Mouse (Mus musculus): ENCODE measurements around the gene Drosha. TPM values are rescaled to one million over a fixed set of nuclear protein-coding genes. Genes with fewer than 3 reads are reported as not detected.
A peak's percentile ranks its signal among the peaks of the same experiment; 100 is the strongest.

Gene Drosha
- polyA plus RNA-seq, 1 experiment from 2014 or later: 60.7 TPM

DNA sequence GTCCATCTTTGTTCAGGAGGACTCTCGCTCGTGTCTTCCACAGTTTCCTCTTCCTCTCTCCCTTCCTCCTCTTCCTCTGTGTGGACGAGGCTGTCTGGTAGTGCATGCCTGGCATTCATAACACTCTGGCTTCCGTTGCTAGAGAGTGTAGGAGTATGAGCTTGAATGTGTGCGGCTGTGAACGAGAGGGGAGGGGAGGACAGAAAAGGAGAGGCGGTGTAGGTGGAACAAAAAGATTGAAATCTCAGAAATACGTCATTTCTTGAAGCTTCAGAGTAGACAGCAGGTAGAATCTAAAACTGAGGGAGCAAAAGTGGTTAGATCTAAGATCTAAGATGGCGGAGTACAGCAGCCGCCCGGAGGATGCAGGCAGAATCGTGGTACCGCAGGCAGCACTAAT is 70.8 kb downstream of the Drosha start:
- Histone ChIP-seq H3K9ac (no peak overlapping the region), H3K9me3 (no peaks in the 10 kb centered on the region), H3K27ac (no peak overlapping the region), H3K36me3 (peaks cover 75% of the 10 kb centered on the region), H3K4me1 (no peaks in the 10 kb centered on the region), H3K27me3 (no peaks in the 10 kb centered on the region), H3K4me2 (replicated peaks) (no peak overlapping the region), H3K4me3 (no peak overlapping the region)
- 93% methylated on average over 13 of the region's 13 CpGs for WGBS
- no peak for ATAC-seq (ENCODE audit: insufficient number of reproducible peaks, insufficient read depth, low FRiP score, low TSS enrichment)

DNA sequence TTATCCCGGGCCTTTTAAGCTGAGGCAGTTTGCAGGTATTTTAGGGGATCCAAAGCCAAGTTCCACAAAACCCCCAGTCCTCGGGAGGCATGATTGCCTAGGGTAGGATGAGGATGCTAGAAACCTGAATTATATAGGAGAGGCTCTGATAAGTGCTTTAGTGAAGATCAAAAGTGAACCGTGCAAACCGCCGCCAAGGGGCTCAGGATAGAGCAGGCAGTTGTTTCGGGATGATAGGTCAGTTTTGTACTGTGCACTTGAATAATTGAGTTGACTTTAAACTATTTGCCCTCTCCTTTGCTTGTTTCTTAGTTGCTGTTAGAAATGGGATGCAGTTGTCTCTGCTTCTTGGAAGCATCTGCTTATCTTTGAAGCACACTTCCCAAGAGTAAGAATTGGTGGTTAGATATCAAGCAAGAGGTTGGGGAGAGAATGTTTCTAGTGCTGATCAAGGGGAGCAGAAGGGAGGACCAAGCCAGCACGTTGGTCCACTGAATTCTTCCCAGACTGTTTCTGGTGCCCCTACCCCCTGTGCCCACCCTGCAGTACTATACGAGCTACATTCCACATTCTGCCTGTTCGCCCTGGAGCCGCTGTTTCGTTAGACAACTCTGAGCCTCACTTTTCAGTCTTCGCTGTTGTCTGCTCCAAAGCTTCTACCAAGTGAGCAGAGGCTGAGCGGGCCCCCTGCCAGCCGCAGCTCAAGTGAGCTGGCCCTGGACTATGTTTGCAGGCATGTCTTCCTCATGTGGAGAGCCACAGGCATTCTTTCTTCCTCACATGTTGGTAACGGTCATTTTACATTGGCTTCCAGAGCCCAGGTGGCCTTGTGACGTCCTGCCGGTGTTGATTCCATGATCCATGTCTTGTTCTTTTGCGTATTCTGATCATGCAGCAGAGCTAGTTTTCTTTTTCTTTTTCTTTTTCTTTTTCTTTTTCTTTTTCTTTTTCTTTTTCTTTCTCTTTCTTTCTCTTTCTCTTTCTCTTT is 71.7 kb downstream of the Drosha start:
- no peak for ATAC-seq (ENCODE audit: insufficient number of reproducible peaks, insufficient read depth, low FRiP score, low TSS enrichment)
- Histone ChIP-seq H3K4me1 (no peaks in the 10 kb centered on the region), H3K36me3 (peaks cover 76% of the 10 kb centered on the region), H3K9ac (no peak overlapping the region), H3K4me2 (replicated peaks) (no peak overlapping the region), H3K27me3 (no peaks in the 10 kb centered on the region), H3K9me3 (no peaks in the 10 kb centered on the region), H3K4me3 (no peak overlapping the region), H3K27ac (no peak overlapping the region)
- WGBS: 93% methylated on average over 18 of the region's 18 CpGs

DNA sequence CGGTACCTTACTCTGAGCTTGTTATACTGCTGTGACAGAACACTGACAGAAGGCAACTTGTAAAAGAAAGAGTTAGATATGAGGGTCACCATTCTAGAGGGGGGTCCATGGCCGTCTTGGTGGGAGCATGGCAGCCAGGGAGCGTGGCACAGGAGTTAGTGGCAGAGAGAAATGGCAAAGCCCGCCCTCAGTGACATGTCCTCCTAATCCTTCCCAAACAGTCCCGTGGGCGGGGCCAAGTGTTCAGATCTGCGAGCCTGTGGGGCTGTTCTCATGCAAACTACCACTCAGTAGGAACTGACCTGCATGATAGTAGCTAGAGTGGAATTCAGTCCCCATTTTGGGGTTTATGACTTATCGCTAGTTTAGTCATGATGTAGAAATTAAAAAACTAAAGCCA is 73.2 kb downstream of the Drosha start:
- Histone ChIP-seq H3K27me3 (no peaks in the 10 kb centered on the region), H3K9me3 (no peaks in the 10 kb centered on the region), H3K27ac (no peak overlapping the region), H3K4me1 (no peaks in the 10 kb centered on the region), H3K4me3 (no peak overlapping the region), H3K36me3 (peaks cover 83% of the 10 kb centered on the region), H3K4me2 (replicated peaks) (no peak overlapping the region), H3K9ac (no peak overlapping the region)
- ATAC-seq (ENCODE audit: insufficient number of reproducible peaks, insufficient read depth, low FRiP score, low TSS enrichment): no peak
- 91% methylated on average over 8 of the region's 8 CpGs for WGBS

DNA sequence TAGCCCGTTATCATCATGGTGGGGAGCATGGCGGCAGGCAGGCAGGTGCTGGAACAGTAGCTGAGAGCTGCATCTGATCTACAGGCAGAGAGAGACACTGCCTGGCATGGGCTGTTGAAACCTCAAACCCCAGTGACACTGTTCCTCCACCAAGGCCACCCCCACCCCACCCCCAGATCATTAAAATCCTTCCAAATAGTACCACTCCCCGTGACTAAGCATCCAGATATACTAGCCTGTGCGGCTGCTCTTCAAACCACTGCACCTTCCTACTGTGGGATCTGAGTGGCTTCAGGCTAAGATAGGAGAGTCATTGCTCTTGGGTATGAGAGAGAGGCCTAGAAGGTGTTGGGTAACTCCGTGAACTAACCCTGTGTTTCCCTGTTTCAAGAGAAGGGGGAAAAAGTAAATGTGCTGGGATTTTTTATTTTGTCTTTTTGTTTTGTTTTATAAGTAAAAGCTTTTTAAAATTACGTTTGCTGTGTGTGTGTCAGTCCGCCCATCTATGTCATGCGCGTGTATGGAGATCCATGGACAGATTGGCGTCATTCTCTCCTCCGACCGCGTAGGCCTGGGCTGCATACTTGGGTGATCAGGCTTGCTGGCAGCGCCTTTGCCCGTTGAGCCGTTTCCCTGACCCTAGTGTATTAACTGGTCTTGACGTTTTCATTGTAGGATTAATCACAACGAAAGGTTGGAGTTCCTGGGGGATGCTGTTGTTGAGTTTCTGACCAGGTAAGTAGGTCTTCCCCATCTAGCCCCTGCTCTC is 76.0 kb downstream of the Drosha start:
- Histone ChIP-seq H3K36me3 (peaks cover 81% of the 10 kb centered on the region), H3K9me3 (no peaks in the 10 kb centered on the region), H3K4me2 (replicated peaks) (no peak overlapping the region), H3K27ac (no peak overlapping the region), H3K4me3 (no peak overlapping the region), H3K27me3 (no peaks in the 10 kb centered on the region), H3K9ac (no peak overlapping the region), H3K4me1 (no peaks in the 10 kb centered on the region)
- no peak for ATAC-seq (ENCODE audit: insufficient number of reproducible peaks, insufficient read depth, low FRiP score, low TSS enrichment)
- 90% methylated on average over 18 of the region's 18 CpGs for WGBS

DNA sequence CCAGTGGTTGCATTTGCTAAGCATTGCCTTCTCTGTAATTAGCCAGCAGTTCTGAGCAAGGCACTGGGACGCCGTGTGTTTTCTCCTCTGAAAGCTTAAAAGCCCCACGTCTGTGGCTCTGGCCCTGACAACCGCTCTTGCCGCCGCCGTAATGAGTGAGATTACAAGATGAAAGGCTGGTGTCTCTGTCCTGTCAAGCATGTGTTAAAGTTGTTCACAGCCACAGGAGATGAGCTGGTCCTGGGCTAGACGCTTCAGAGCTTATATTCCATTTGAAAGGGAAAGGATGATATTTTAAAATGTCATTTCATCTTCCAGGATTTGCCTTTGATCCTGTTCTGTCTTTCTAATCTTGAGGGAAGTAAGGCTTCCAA is 76.6 kb downstream of the Drosha start:
- peaks cover 78% of the 10 kb centered on the region for H3K36me3 ChIP-seq

DNA sequence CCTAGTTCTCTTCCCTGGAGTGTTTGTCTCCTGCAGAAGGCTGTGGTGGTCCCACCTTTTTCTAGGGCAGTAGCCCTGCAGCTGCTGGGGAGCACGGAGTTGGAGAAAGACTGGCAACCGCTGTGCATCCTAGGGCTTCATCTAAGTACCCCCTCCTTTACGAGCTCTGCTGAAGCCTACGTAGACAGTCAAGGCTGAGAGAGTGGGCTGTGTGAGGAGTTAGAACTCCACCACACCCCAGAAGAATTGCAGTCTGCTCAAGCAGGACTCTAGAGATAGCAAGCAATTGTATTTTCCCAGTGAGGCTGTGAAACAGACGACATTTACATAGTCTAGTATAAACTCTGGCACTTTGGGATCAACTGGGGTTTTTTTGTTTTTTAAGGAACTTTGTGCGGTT is 79.8 kb downstream of the Drosha start:
- no peak overlapping the region for H3K4me2 ChIP-seq (replicated peaks)
- no peak overlapping the region for H3K4me3 ChIP-seq
- peaks cover 62% of the 10 kb centered on the region for H3K36me3 ChIP-seq
- H3K9ac ChIP-seq: no peak overlapping the region
- peaks cover 4% of the 10 kb centered on the region; the same call in 1 of the 2 replicates for H3K4me1 ChIP-seq
- H3K27ac ChIP-seq: no peak overlapping the region
- H3K9me3 ChIP-seq: no peaks in the 10 kb centered on the region
- 88% methylated on average over 6 of the region's 6 CpGs for WGBS
- no peak for ATAC-seq (ENCODE audit: insufficient number of reproducible peaks, insufficient read depth, low FRiP score, low TSS enrichment)
- H3K27me3 ChIP-seq: no peaks in the 10 kb centered on the region

More for the DNA sequence above, 76.6 kb downstream of the Drosha start:
- H3K4me2 ChIP-seq (replicated peaks): no peak overlapping the region
- H3K4me3 ChIP-seq: no peak overlapping the region
- H3K9me3 ChIP-seq: no peaks in the 10 kb centered on the region
- H3K9ac ChIP-seq: no peak overlapping the region
- no peak overlapping the region for H3K27ac ChIP-seq
- WGBS: 88% methylated on average over 8 of the region's 8 CpGs
- H3K27me3 ChIP-seq: no peaks in the 10 kb centered on the region
- no peaks in the 10 kb centered on the region for H3K4me1 ChIP-seq
- ATAC-seq (ENCODE audit: insufficient number of reproducible peaks, insufficient read depth, low FRiP score, low TSS enrichment): no peak

DNA sequence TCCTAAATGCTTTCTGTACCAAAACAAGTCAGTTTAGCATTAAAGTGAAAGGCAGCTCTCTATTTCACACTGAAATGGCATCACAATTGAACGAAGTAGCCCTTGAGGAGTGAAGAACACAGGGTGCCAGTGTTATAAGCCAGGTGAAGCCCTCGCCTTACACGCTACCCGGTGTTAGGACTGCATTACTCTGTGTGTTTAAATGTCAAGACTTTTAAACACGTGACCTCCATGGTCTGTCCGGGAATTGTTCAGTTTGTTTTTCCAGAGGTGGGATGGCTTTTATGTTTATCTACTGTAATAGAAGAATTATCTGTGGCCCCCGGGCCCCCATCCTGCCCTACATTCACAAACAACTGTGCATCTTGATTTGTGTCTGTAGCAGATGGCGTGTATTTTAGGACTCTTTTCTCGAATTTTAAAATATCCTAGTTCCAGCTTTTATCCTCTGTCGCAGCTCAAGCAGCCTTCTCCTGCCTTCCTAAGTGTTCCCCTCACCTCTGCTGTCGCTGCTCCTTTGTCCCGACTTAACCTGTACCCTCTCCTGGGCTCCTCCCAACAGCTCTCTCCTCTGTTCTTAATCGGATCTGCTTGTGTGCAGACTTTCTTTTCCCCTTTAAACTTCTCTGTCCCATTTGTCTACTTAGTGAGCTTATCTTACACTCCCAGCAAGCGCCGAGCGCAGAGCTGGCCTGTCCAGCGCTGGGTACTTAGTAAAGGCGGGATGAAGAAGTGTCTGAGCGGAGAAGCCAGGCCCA is 83.5 kb downstream of the Drosha start:
- Histone ChIP-seq H3K4me3 (no peak overlapping the region), H3K36me3 (peaks cover 47% of the 10 kb centered on the region), H3K9ac (no peak overlapping the region), H3K4me2 (replicated peaks) (no peak overlapping the region), H3K9me3 (no peaks in the 10 kb centered on the region), H3K4me1 (peaks cover 4% of the 10 kb centered on the region; the same call in 1 of the 2 replicates), H3K27me3 (no peaks in the 10 kb centered on the region), H3K27ac (no peak overlapping the region)
- WGBS: 88% methylated on average over 19 of the region's 19 CpGs
- no peak for ATAC-seq (ENCODE audit: insufficient number of reproducible peaks, insufficient read depth, low FRiP score, low TSS enrichment)

DNA sequence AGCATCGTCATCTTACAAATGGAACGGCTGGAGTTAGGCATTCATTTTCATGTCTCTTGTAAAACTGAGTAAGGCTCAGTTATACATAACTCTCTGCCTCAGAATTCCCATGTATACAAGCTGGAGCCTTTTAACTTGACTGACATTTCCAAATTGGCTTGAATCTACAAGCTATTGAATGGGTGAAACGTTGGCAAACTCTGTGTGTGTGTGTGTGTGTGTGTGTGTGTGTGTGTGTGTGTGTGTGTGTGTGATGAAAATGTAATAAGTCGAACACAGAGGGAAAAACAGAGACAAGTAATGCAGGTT is 84.1 kb downstream of the Drosha start:
- H3K27me3 ChIP-seq: no peaks in the 10 kb centered on the region
- 89% methylated on average over 4 of the region's 4 CpGs for WGBS

DNA sequence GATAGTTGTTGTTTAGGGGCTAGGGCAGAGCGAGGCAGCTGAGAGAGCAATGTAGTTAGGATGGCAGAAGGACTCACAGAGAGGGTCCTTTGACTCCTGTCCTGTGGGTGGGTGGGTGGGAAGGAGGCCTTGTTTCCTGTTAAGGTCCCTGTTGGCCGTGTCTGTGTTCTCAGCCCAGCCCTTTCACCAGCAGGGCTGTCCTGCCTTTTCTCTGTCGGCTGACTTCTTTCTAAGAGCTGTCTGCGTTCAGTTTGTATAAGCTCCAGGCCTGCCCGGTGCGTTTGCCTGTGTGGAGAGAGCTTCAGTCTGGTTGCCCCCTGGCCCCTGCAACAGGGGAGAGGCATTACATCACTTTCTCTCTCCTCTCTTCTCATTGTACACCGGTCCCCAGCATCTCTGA is 84.6 kb downstream of the Drosha start:
- H3K36me3 ChIP-seq: peaks cover 47% of the 10 kb centered on the region
- WGBS: 64% methylated on average over 7 of the region's 7 CpGs
- H3K4me3 ChIP-seq: no peak overlapping the region

More for the DNA sequence above, 84.1 kb downstream of the Drosha start:
- H3K9me3 ChIP-seq: no peaks in the 10 kb centered on the region
- no peak overlapping the region for H3K9ac ChIP-seq
- no peak overlapping the region for H3K27ac ChIP-seq
- no peak for ATAC-seq (ENCODE audit: insufficient number of reproducible peaks, insufficient read depth, low FRiP score, low TSS enrichment)
- H3K4me1 ChIP-seq: peaks cover 4% of the 10 kb centered on the region; the same call in 1 of the 2 replicates
- H3K36me3 ChIP-seq: peaks cover 47% of the 10 kb centered on the region
- no peak overlapping the region for H3K4me2 ChIP-seq (replicated peaks)
- no peak overlapping the region for H3K4me3 ChIP-seq

DNA sequence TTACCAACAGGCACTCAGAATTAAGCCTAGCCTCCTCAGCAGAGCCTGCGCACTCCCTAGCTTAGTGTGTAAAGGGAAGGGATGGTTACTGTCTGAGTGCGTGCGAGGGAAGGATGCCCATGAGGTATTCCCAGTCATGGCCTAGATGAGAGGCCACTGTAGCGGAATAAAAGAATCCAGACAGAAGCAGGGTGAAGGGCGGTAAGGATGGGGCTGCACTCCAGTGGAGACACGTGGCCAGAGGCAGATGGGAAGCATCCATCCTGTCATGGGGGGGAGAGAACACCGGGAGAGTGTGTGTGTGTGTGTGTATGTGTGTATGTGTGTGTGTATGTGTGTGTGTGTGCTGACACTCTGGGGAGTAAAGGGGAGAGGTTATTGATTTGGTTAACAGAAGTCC is 86.5 kb downstream of the Drosha start:
- ATAC-seq (ENCODE audit: insufficient number of reproducible peaks, insufficient read depth, low FRiP score, low TSS enrichment): 0 out of 2 replicates have a peak, but pooled peaks have one; percentile 15
- no peak overlapping the region for H3K27ac ChIP-seq
- no peak overlapping the region for H3K9ac ChIP-seq
- H3K36me3 ChIP-seq: peaks cover 48% of the 10 kb centered on the region
- no peak overlapping the region for H3K4me2 ChIP-seq (replicated peaks)
- peaks cover 4% of the 10 kb centered on the region; the same call in 1 of the 2 replicates for H3K4me1 ChIP-seq
- no peaks in the 10 kb centered on the region for H3K9me3 ChIP-seq
- WGBS: 89% methylated on average over 7 of the region's 7 CpGs
- H3K4me3 ChIP-seq: no peak overlapping the region
- no peaks in the 10 kb centered on the region for H3K27me3 ChIP-seq

More for the DNA sequence above, 84.6 kb downstream of the Drosha start:
- Histone ChIP-seq H3K27ac (no peak overlapping the region), H3K9me3 (no peaks in the 10 kb centered on the region), H3K9ac (no peak overlapping the region), H3K4me2 (replicated peaks) (no peak overlapping the region), H3K27me3 (no peaks in the 10 kb centered on the region), H3K4me1 (peaks cover 4% of the 10 kb centered on the region; the same call in 1 of the 2 replicates)
- ATAC-seq (ENCODE audit: insufficient number of reproducible peaks, insufficient read depth, low FRiP score, low TSS enrichment): no peak

DNA sequence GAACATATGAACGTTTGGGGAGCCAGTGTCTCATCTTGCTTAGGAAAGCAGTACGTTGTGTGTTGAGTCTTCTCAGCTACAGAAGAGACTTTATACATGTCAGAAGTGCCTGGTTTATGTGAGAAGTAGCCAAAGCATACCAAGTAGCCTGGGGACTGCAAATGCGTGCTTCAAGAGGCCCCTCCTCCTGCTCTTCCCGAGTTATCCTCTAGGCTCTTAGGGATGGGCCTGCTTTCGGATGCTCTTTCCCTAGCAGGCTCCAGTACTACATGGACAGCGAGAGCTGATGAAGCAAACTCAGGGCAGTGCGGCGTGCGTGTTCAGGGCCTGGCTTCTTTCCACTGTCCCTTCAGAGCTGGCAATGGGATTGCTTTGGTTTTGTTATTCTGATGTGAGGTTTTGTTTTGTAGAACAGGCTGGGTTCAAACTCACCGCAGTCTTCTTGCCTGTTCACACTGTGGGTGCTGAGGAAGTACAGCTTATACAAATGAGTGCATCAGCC is 91.8 kb downstream of the Drosha start:
- Histone ChIP-seq H3K36me3 (peaks cover 74% of the 10 kb centered on the region), H3K4me2 (replicated peaks) (no peak overlapping the region), H3K4me3 (no peak overlapping the region), H3K4me1 (no peaks in the 10 kb centered on the region), H3K9ac (no peak overlapping the region), H3K27ac (no peak overlapping the region), H3K9me3 (no peaks in the 10 kb centered on the region), H3K27me3 (no peaks in the 10 kb centered on the region)
- no peak for ATAC-seq (ENCODE audit: insufficient number of reproducible peaks, insufficient read depth, low FRiP score, low TSS enrichment)
- WGBS: 89% methylated on average over 10 of the region's 10 CpGs

Data from embryonic facial prominence, embryonic 12.5 days (tissue).